ENCODE assay signal across 14 mouse cellular contexts in the genomic region with DNA sequence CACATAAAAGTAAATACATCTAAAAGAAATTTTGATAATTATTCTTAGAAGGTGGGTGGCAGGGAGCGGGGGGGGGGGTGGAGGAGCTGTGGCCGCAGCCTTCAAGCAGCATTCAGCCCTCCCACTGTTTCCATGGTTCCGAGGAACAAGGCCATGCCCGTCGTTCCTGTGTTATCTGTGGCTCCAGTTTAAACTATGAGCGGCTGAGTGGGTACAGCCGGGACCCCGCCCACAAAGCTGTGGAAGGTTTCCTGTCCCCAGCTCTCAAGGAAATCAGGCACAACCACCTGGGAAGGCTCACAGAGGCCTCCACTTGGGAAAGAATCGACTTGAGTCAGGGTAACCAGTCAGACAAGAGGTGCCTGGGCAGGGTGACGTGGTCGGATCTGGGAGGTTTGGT. TPM values are rescaled to one million over a fixed set of nuclear protein-coding genes. Genes with fewer than 3 reads are reported as not detected.
A peak's percentile ranks its signal among the peaks of the same experiment; 100 is the strongest.
DNase-seq lines count a peak whose midpoint lies in the region; ATAC-seq and TF ChIP-seq lines count a peak whose summit lies in the region.
"Had no signal": no experiment of that assay in that cellular context is flagged by ENCODE, and none has a peak within 500 bp of the region (broad histone marks: within the 10 kb centered on the region; RNA-seq: fewer than 3 reads in every experiment).

No protein-coding gene starts in this region.

- peaks cover 51% of the 10 kb centered on the region for H3K36me3 ChIP-seq in lung, embryonic 14.5 days (ENCODE audit: insufficient read depth)
- peaks cover 39% of the 10 kb centered on the region for H3K36me3 ChIP-seq in stomach, postnatal 0 days (ENCODE audit: control insufficient read depth, insufficient read depth, low read length)

- H3K27ac ChIP-seq in lung, embryonic 14.5 days (ENCODE audit: low read depth), result no peak overlapping the region
- 0 out of 2 replicates have a peak overlapping the region, but pooled peaks have one; percentile 24 for H3K27ac ChIP-seq in stomach, postnatal 0 days (replicated peaks)
- H3K27ac ChIP-seq: embryonic facial prominence, embryonic 13.5 days; liver, embryonic 15.5 days had no signal

- TF ChIP-seq EP300 in stomach, postnatal 0 days (optimal IDR thresholded peaks at IDR 0.05), result no peak

- no peaks in the 10 kb centered on the region for H3K4me1 ChIP-seq in lung, embryonic 14.5 days (ENCODE audit: insufficient read depth)
- no peaks in the 10 kb centered on the region for H3K4me1 ChIP-seq in stomach, postnatal 0 days (replicated peaks; ENCODE audit: control insufficient read depth, insufficient read depth)
- H3K4me1 ChIP-seq: embryonic facial prominence, embryonic 13.5 days had no signal

- H3K4me2 ChIP-seq in lung, embryonic 14.5 days, result no peak overlapping the region
- no peak overlapping the region for H3K4me2 ChIP-seq in stomach, postnatal 0 days (replicated peaks; ENCODE audit: low read depth)
- H3K4me2 ChIP-seq: embryonic facial prominence, embryonic 13.5 days; liver, embryonic 15.5 days had no signal

- WGBS in lung, embryonic 14.5 days, result 50% methylated on average over 11 of the region's 11 CpGs
- WGBS in stomach, postnatal 0 days, result 49% methylated on average over 11 of the region's 11 CpGs

- peak; percentile 62 for ATAC-seq in lung, embryonic 14.5 days (ENCODE audit: insufficient read depth)
- ATAC-seq in stomach, postnatal 0 days (ENCODE audit: low FRiP score, low TSS enrichment), result peak; percentile 46; the same call in 1 of the 2 replicates

- H3K9me3 ChIP-seq in lung, embryonic 14.5 days (ENCODE audit: low read depth, low read length), result no peaks in the 10 kb centered on the region
- no peaks in the 10 kb centered on the region for H3K9me3 ChIP-seq in stomach, postnatal 0 days (ENCODE audit: control insufficient read depth, low read length)
- H3K9me3 ChIP-seq: liver, embryonic 15.5 days had no signal

- DNase-seq in adrenal gland, adult 2 months, result peak; percentile 53
- DNase-seq in adrenal gland, adult 18-20 months (ENCODE audit: low spot score in 2 of 2), result no peak
- DNase-seq in ovary, postnatal 36 days (ENCODE audit: low spot score), result peak; percentile 58
- no peak for DNase-seq in ovary, postnatal 14 days (ENCODE audit: low spot score)
- DNase-seq in lung, embryonic 14.5 days, result peak; percentile 68
- peak; percentile 65 for DNase-seq in stomach, postnatal 0 days (ENCODE audit: low spot score)
- no peak for DNase-seq in thymus, postnatal 25 days
- no peak for DNase-seq in cerebellum, postnatal 25 days
- DNase-seq: cerebellum, postnatal 10 days; kidney, postnatal 4 days; spleen, adult 18-20 months; thymus, postnatal 4 days had no signal

- H3K9ac ChIP-seq in lung, embryonic 14.5 days, result no peak overlapping the region
- H3K9ac ChIP-seq in stomach, postnatal 0 days (ENCODE audit: low read length), result no peak overlapping the region
- H3K9ac ChIP-seq: embryonic facial prominence, embryonic 13.5 days; liver, embryonic 15.5 days had no signal

- no peak overlapping the region for H3K4me3 ChIP-seq in lung, embryonic 14.5 days (ENCODE audit: low read depth, low read length)
- H3K4me3 ChIP-seq in stomach, postnatal 0 days (ENCODE audit: low read depth, low read length), result no peak overlapping the region
- H3K4me3 ChIP-seq: embryonic facial prominence, embryonic 13.5 days; liver, embryonic 15.5 days had no signal

- no peaks in the 10 kb centered on the region for H3K27me3 ChIP-seq in lung, embryonic 14.5 days (ENCODE audit: insufficient read depth, low read length)
- H3K27me3 ChIP-seq in stomach, postnatal 0 days (ENCODE audit: control insufficient read depth, insufficient read depth, low read length), result no peaks in the 10 kb centered on the region
- H3K27me3 ChIP-seq: embryonic facial prominence, embryonic 13.5 days; liver, embryonic 15.5 days had no signal

- no peak for TF ChIP-seq CTCF in lung, embryonic 14.5 days (IDR thresholded peaks at IDR 0.05; ENCODE audit: low read depth)
- TF ChIP-seq CTCF in stomach, postnatal 0 days (IDR thresholded peaks at IDR 0.05; ENCODE audit: low read depth), result no peak

RNA-seq across cellular contexts. Expression of a gene that starts 32.1 kb away (rescaled TPM):
- 100 to 1,000 TPM in 1 of 2 experiments, 10 to 100 TPM in 1; 69.2 to 133 TPM for total RNA-seq in adrenal gland, adult 2 months (2021)
- 113 and 181 TPM in 2 replicates for polyA plus RNA-seq in adrenal gland, adult 2 months (2012; rRNA removed)
- 100 to 1,000 TPM in 1 of 2 experiments, 10 to 100 TPM in 1; 67.3 to 131 TPM for total RNA-seq in adrenal gland, adult 18-20 months (2021)
- polyA plus RNA-seq in lung, embryonic 14.5 days (2014; fragmentation: Nextera tagmentation; extraction: Ambion mirVana), result 38.9 and 42.9 TPM in 2 replicates
- 11.4 and 11.9 TPM in 2 replicates for polyA plus RNA-seq in stomach, postnatal 0 days (2015; fragmentation: Nextera tagmentation; extraction: Ambion mirVana)

Comparison
In these comparisons a context has a peak if more than half of its experiments do, and no peak if none do; other contexts are left out.
1. DNase-seq: peak in adrenal gland, adult 2 months (single experiment), ovary, postnatal 36 days (single experiment), lung, embryonic 14.5 days (single experiment) and stomach, postnatal 0 days (single experiment); none in adrenal gland, adult 18-20 months (0 of 2), ovary, postnatal 14 days (single experiment), thymus, postnatal 25 days (single experiment) and cerebellum, postnatal 25 days (0 of 2).